Mouse (Mus musculus): Measurements from ENCODE around the gene Tnip1. TPM values are rescaled to one million over a fixed set of nuclear protein-coding genes. Genes with fewer than 3 reads are reported as not detected.

Gene Tnip1
- total and polyA plus RNA-seq, 3 experiments: 36.1 to 137 (median 67.8) TPM

DNA sequence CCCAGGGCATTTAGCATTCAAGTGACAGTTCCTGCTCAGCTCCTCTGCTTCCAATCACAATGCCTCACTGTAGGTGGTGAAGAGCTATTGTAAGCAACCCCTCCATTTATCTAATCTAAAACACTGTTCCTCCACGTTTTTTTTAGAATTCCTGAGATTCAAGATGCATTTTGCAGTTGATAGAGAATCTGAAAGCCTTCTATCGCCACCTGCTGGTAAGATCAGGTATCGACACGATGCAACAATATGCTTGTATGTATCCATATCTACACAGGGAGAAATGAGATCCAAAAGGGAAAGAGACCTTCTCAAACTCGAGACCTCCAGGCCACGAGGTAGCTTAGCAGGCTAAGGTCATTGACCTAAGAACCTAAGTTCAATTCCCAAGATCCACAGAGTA is 21.4 kb upstream of the Tnip1 start:
- TF ChIP-seq ZMIZ1 (IDR thresholded peaks at IDR 0.05; ENCODE audit: low read depth, low read length): no peak
- TF ChIP-seq ZC3H11A (IDR thresholded peaks at IDR 0.05; ENCODE audit: low read depth, low read length): peak; percentile 86
- TF ChIP-seq MEF2A (IDR thresholded peaks at IDR 0.05; ENCODE audit: borderline replicate concordance, low read depth, low read length): no peak
- no peak for TF ChIP-seq CHD1 (IDR thresholded peaks at IDR 0.05; ENCODE audit: low read depth, low read length)
- 0 out of 2 replicates have a peak, but pooled peaks have one; percentile 35 for TF ChIP-seq SIN3A (IDR thresholded peaks at IDR 0.05; ENCODE audit: low read length)
- TF ChIP-seq MYC (IDR thresholded peaks at IDR 0.05; ENCODE audit: low read depth, low read length): 0 out of 2 replicates have a peak, but pooled peaks have one; percentile 36
- peak; percentile 87 for TF ChIP-seq RAD21 (IDR thresholded peaks at IDR 0.05; ENCODE audit: low read depth, low read length)
- TF ChIP-seq POLR2AphosphoS2 (IDR thresholded peaks at IDR 0.05; ENCODE audit: low read depth, low read length): no peak
- peak; percentile 95 for TF ChIP-seq SMC3 (IDR thresholded peaks at IDR 0.05; ENCODE audit: low read depth, low read length)
- peak; percentile 79 for TF ChIP-seq ZNF384 (IDR thresholded peaks at IDR 0.05; ENCODE audit: low read depth, low read length)
- TF ChIP-seq MAX (IDR thresholded peaks at IDR 0.05; ENCODE audit: low read length): 0 out of 2 replicates have a peak, but pooled peaks have one; percentile 3
- TF ChIP-seq CTCF (conservative IDR thresholded peaks at IDR 0.05 in 1 of 2, IDR thresholded peaks at IDR 0.05 in 1 of 2; ENCODE audit: low read depth in 2 of 2, low read length in 2 of 2): peak; percentile 88 to 91
- TF ChIP-seq HCFC1 (IDR thresholded peaks at IDR 0.05; ENCODE audit: low read depth, low read length): no peak
- Histone ChIP-seq H3K4me3 (replicated peaks in 1 of 3; ENCODE audit: low read depth in 2 of 3, low read length in 2 of 3, poor library complexity in 1 of 3) (no peak overlapping the region), H3K27ac (ENCODE audit: insufficient read depth, low read depth) (no peak overlapping the region), H3K36me3 (replicated peaks in 1 of 2; ENCODE audit: control insufficient read depth in 1 of 2, insufficient read depth in 1 of 2, low read length in 1 of 2) (peaks cover 64 to 90% of the 10 kb centered on the region in 2 experiments), H3K79me2 (replicated peaks; ENCODE audit: control insufficient read depth, extremely low read depth, insufficient read depth, poor library complexity, severe bottlenecking) (no peaks in the 10 kb centered on the region), H3K4me1 (ENCODE audit: control insufficient read depth in 1 of 2, insufficient read depth in 2 of 2) (peaks cover 2 to 20% of the 10 kb centered on the region in 2 experiments; a peak in 2 of 4 replicates), H3K9me3 (replicated peaks; ENCODE audit: low read length) (peaks cover 14% of the 10 kb centered on the region), H3K4me2 (ENCODE audit: insufficient read depth, low read depth, poor library complexity, severe bottlenecking) (no peak overlapping the region), H3K27me3 (replicated peaks) (no peaks in the 10 kb centered on the region), H3K9ac (ENCODE audit: insufficient read depth, low read depth) (no peak overlapping the region)
- dilution Hi-C loops (cut with MboI; ENCODE audit: extremely low pct_ligation_motif_present, extremely low pct_unique_long_range_greater_than_20kb, low sequenced_read_pairs) (no loop called here), in situ Hi-C loops (cut with MboI; ENCODE audit: low pct_ligation_motif_present, low pct_unique_long_range_greater_than_20kb, low sequenced_read_pairs) (loop anchor here (5.0 kb wide), 1 partner anchor 52 kb away; no protein-coding TSS in a partner anchor)
- peak; percentile 80 for DNase-seq (ENCODE audit: extremely low read depth)

DNA sequence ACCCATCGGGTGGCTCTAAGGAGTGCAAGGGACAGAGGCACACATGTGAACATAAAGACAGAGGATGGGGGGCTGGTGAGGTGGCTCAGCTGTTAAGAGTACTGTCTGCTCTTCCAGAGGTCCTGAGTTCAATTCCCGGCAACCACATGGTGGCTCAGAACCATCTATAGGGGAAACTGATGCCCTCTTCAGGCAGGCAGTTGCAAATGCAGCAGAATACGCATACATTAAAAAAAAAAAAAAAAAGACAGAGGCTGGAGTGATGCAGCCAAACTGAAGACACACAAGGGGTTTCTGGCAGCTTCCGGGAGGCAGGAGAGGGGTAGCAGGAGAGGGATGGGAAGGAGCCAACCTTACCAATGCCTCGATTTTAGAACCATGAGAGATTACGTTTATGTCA is 19.8 kb upstream of the Tnip1 start:
- Histone ChIP-seq H3K4me3 (replicated peaks in 1 of 3; ENCODE audit: low read depth in 2 of 3, low read length in 2 of 3, poor library complexity in 1 of 3) (no peak overlapping the region), H3K27ac (ENCODE audit: insufficient read depth, low read depth) (no peak overlapping the region)
- dilution Hi-C loops (cut with MboI; ENCODE audit: extremely low pct_ligation_motif_present, extremely low pct_unique_long_range_greater_than_20kb, low sequenced_read_pairs): no loop called here

More for the DNA sequence above, 19.8 kb upstream of the Tnip1 start:
- in situ Hi-C loops (cut with MboI; ENCODE audit: low pct_ligation_motif_present, low pct_unique_long_range_greater_than_20kb, low sequenced_read_pairs): loop anchor here (5.0 kb wide), 1 partner anchor 50 kb away; no protein-coding TSS in a partner anchor
- TF ChIP-seq USF2 (conservative IDR thresholded peaks at IDR 0.05; ENCODE audit: low read depth, low read length) (no peak), CTCF (conservative IDR thresholded peaks at IDR 0.05 in 1 of 2, IDR thresholded peaks at IDR 0.05 in 1 of 2; ENCODE audit: low read depth in 2 of 2, low read length in 2 of 2) (peak in 1 of 2 experiments; percentile 53; a peak in 2 of 4 replicates), RAD21 (IDR thresholded peaks at IDR 0.05; ENCODE audit: low read depth, low read length) (peak; percentile 9), SMC3 (IDR thresholded peaks at IDR 0.05; ENCODE audit: low read depth, low read length) (peak; percentile 32), ZNF384 (IDR thresholded peaks at IDR 0.05; ENCODE audit: low read depth, low read length) (peak; percentile 86)
- peaks cover 0 to 18% of the 10 kb centered on the region in 2 experiments; a peak in 2 of 4 replicates for H3K4me1 ChIP-seq (ENCODE audit: control insufficient read depth in 1 of 2, insufficient read depth in 2 of 2)
- H3K4me2 ChIP-seq (ENCODE audit: insufficient read depth, low read depth, poor library complexity, severe bottlenecking): no peak overlapping the region
- no peak for DNase-seq (ENCODE audit: extremely low read depth)
- no peaks in the 10 kb centered on the region for H3K79me2 ChIP-seq (replicated peaks; ENCODE audit: control insufficient read depth, extremely low read depth, insufficient read depth, poor library complexity, severe bottlenecking)
- peaks cover 10% of the 10 kb centered on the region for H3K9me3 ChIP-seq (replicated peaks; ENCODE audit: low read length)
- H3K36me3 ChIP-seq (replicated peaks in 1 of 2; ENCODE audit: control insufficient read depth in 1 of 2, insufficient read depth in 1 of 2, low read length in 1 of 2): peaks cover 71 to 93% of the 10 kb centered on the region in 2 experiments
- no peak overlapping the region for H3K9ac ChIP-seq (ENCODE audit: insufficient read depth, low read depth)
- no peaks in the 10 kb centered on the region for H3K27me3 ChIP-seq (replicated peaks)
